Mouse (Mus musculus) cerebellum, adult 2 months (tissue): ENCODE measurements around the gene Rarg.

Experiments
- CTCF ChIP-seq: fragments of 200-500 bp; IDR thresholded peaks from 2 replicates; pipeline ENCODE4 v1.5.1; 2011; ENCODE audit warnings: low read depth, mild to moderate bottlenecking, control low read depth, low read length, moderate library complexity, borderline replicate concordance; ENCODE audit not compliant: insufficient read depth
- POLR2A ChIP-seq: fragments of 200-500 bp; IDR thresholded peaks from 2 replicates; pipeline ENCODE4 v1.6.1; 2011; ENCODE audit warnings: low read length, control low read depth, borderline replicate concordance; ENCODE audit not compliant: insufficient read depth

- TF ChIP-seq CTCF (peak; percentile 46; the same call in 1 of the 2 replicates), POLR2A (no peak)
These were observed 30.1 kb upstream of the Rarg start for GRCm38 (mm10) chr15:102287395-102287794.
